ENCODE assay signal across 11 mouse cellular contexts in the genomic region with DNA sequence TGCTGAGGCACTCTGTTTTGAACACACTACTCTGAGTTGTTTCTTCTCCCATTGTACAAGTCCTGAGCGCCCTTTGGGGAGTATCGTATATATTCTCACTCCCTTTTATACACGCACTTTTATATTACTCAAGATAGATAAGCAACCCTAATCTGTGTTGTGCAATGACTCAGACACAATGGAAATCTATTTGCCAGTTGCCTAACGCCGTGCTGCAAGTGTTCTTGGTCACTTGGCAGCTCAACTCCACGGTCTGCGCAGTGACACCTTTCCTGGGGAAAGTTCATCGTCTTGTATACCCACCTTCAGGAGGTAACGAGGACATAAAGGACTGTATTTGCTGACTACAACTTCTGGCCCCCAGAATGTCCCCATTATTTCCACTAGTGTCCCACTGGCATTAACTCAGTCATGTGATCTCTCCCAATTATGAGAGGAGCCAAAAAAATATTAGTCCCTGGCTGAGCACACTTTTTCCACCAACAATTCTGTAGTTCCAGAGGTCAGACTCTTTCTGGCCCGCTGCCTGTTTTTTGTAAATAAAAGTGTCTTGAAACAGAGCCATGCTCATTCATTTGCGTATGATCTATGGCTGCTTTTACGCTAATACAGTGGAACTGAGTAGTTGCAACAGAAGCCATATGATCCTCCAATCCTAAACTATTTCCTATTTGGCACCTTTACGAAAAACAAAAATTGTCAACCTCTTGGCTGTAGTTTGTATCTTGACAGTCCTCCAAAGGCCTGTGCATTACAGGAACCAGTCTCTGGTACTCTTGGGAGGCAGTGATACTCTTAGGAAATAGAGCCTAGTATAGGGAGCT. TPM values are rescaled to one million over a fixed set of nuclear protein-coding genes. Genes with fewer than 3 reads are reported as not detected.
DNase-seq lines count a peak whose midpoint lies in the region; ATAC-seq and TF ChIP-seq lines count a peak whose summit lies in the region.
"Had no signal": no experiment of that assay in that cellular context is flagged by ENCODE, and none has a peak within 500 bp of the region (broad histone marks: within the 10 kb centered on the region; RNA-seq: fewer than 3 reads in every experiment).

No protein-coding gene starts in this region.

- ATAC-seq in intestine, embryonic 15.5 days: peak; percentile 61
- peak; percentile 65 for ATAC-seq in lung, embryonic 14.5 days (ENCODE audit: insufficient read depth)

- H3K4me2 ChIP-seq in intestine, embryonic 15.5 days (replicated peaks): no peak overlapping the region
- no peak overlapping the region; the same call in 1 of the 2 replicates for H3K4me2 ChIP-seq in lung, embryonic 14.5 days

- no peaks in the 10 kb centered on the region for H3K36me3 ChIP-seq in intestine, embryonic 15.5 days
- H3K36me3 ChIP-seq in lung, embryonic 14.5 days (ENCODE audit: insufficient read depth): no peaks in the 10 kb centered on the region

- DNase-seq in adrenal gland, postnatal 14 days: peak; percentile 45
- DNase-seq in adrenal gland, postnatal 4 days (ENCODE audit: low spot score in 2 of 2): no peak
- peak; percentile 84 for DNase-seq in NIH3T3 (ENCODE audit: low read depth)
- DNase-seq in lung, embryonic 14.5 days: peak; percentile 95
- DNase-seq in layer of hippocampus, adult 9-10 months (ENCODE audit: low spot score): no peak
- DNase-seq in right cerebral cortex, adult 18-20 months: no peak
- no peak for DNase-seq in spleen, postnatal 4 days (ENCODE audit: low spot score in 2 of 2)
- DNase-seq: adrenal gland, adult 8-10 months; midbrain, embryonic 14.5 days had no signal

- TF ChIP-seq CTCF in lung, embryonic 14.5 days (IDR thresholded peaks at IDR 0.05; ENCODE audit: low read depth): no peak

- no peak overlapping the region for H3K27ac ChIP-seq in intestine, embryonic 15.5 days
- H3K27ac ChIP-seq in lung, embryonic 14.5 days (ENCODE audit: low read depth): peak overlapping the region; percentile 94

- H3K27me3 ChIP-seq in intestine, embryonic 15.5 days (replicated peaks): no peaks in the 10 kb centered on the region
- H3K27me3 ChIP-seq in lung, embryonic 14.5 days (ENCODE audit: insufficient read depth, low read length): no peaks in the 10 kb centered on the region

- 62% methylated on average over 13 of the region's 13 CpGs for WGBS in intestine, embryonic 15.5 days
- 46% methylated on average over 13 of the region's 13 CpGs for WGBS in lung, embryonic 14.5 days

- H3K9me3 ChIP-seq in intestine, embryonic 15.5 days: no peaks in the 10 kb centered on the region
- H3K9me3 ChIP-seq in lung, embryonic 14.5 days (ENCODE audit: low read depth, low read length): no peaks in the 10 kb centered on the region

- H3K4me3 ChIP-seq in intestine, embryonic 15.5 days (replicated peaks): no peak overlapping the region
- no peak overlapping the region for H3K4me3 ChIP-seq in lung, embryonic 14.5 days (ENCODE audit: low read depth, low read length)
- H3K4me3 ChIP-seq: erythroblast, embryonic 14.5 days had no signal

- H3K9ac ChIP-seq in intestine, embryonic 15.5 days: no peak overlapping the region
- H3K9ac ChIP-seq in lung, embryonic 14.5 days: no peak overlapping the region

- peaks cover 27% of the 10 kb centered on the region for H3K4me1 ChIP-seq in intestine, embryonic 15.5 days (replicated peaks)
- H3K4me1 ChIP-seq in lung, embryonic 14.5 days (ENCODE audit: insufficient read depth): peaks cover 38% of the 10 kb centered on the region

RNA-seq across cellular contexts. Expression of gene Xpnpep1, which starts 35.1 kb away (rescaled TPM):
- total RNA-seq in adrenal gland, postnatal 14 days (2021): 104 and 108 TPM in 2 replicates
- 100 to 1,000 TPM; 112 to 117 TPM for total RNA-seq in adrenal gland, postnatal 4 days (2021)
- 182 and 206 TPM in 2 replicates for polyA plus RNA-seq in intestine, embryonic 15.5 days (2015; fragmentation: Nextera tagmentation; extraction: Ambion mirVana)
- 196 and 200 TPM in 2 replicates for polyA plus RNA-seq in lung, embryonic 14.5 days (2014; fragmentation: Nextera tagmentation; extraction: Ambion mirVana)

Comparison
In these comparisons a context has a peak if more than half of its experiments do, and no peak if none do; other contexts are left out.
1. DNase-seq: peak in adrenal gland, postnatal 14 days (single experiment), NIH3T3 (single experiment) and lung, embryonic 14.5 days (single experiment); none in adrenal gland, postnatal 4 days (0 of 2), layer of hippocampus, adult 9-10 months (single experiment), right cerebral cortex, adult 18-20 months (single experiment) and spleen, postnatal 4 days (0 of 2).